Mouse (Mus musculus) G1E (cell line): ENCODE data around the gene Fbxo2. TPM values are rescaled to one million over a fixed set of nuclear protein-coding genes. Genes with fewer than 3 reads are reported as not detected.
"Not testable (repeated sequence)": the region's sequence is repeated elsewhere in the genome, so short reads cannot be mapped to it uniquely, and the experiment has no call there.

ENCODE experiments used
- ATAC-seq: 2 replicates; pipeline ENCODE4 v1.8.0; 2016; ENCODE audit warnings: mild to moderate bottlenecking; ENCODE audit not compliant: insufficient number of reproducible peaks, poor library complexity, low FRiP score, severe bottlenecking; ENCODE audit errors: extremely low read depth
- DNase-seq: peaks from one replicate; pipeline ENCODE4 v3.0.0; 2012; ENCODE audit warnings: low spot score
- H3K27me3 ChIP-seq: 2 replicates; pipeline ENCODE4 v1.6.1; 2012; ENCODE audit warnings: mild to moderate bottlenecking, low read length, inconsistent platforms; ENCODE audit not compliant: insufficient read depth
- H3K36me3 ChIP-seq: replicated peaks from 2 replicates; pipeline ENCODE3; 2012; ENCODE audit warnings: mild to moderate bottlenecking, inconsistent platforms
- H3K4me1 ChIP-seq: 2 replicates; pipeline ENCODE4 v1.6.1; 2012; ENCODE audit warnings: low read depth, low read length, inconsistent platforms, mixed read lengths; ENCODE audit not compliant: insufficient read depth
- H3K4me3 ChIP-seq: 2 replicates; pipeline ENCODE4 v1.5.1; 2012; ENCODE audit warnings: low read depth, mild to moderate bottlenecking, inconsistent platforms, low read length, moderate library complexity, mixed read lengths
- H3K9me3 ChIP-seq: replicated peaks from 2 replicates; pipeline ENCODE4 v1.6.1; 2012; ENCODE audit warnings: inconsistent platforms
- CTCF ChIP-seq: IDR thresholded peaks from 2 replicates; pipeline ENCODE4 v1.5.1; 2012; ENCODE audit warnings: low read depth, low read length, inconsistent platforms, mixed read lengths
- GATA1 ChIP-seq: IDR thresholded peaks from 2 replicates; pipeline ENCODE4 v1.6.1; 2012; ENCODE audit warnings: borderline replicate concordance, low read length, inconsistent platforms, mixed read lengths
- GATA2 ChIP-seq: IDR thresholded peaks from 2 replicates; pipeline ENCODE4 v1.6.1; 2012; ENCODE audit warnings: low read depth, low read length, inconsistent platforms, borderline replicate concordance
- POLR2AphosphoS5 ChIP-seq: IDR thresholded peaks from 2 replicates; pipeline ENCODE4 v1.6.1; 2012; ENCODE audit warnings: low read depth, low read length, inconsistent platforms; ENCODE audit not compliant: insufficient replicate concordance
- TAL1 ChIP-seq: conservative IDR thresholded peaks from 2 replicates; pipeline ENCODE4 v1.6.1; 2012; ENCODE audit warnings: low read depth, low read length, inconsistent platforms, mixed read lengths
- polyA plus RNA-seq: library from polyadenylated mRNA; stranded (reverse); fragments of >175 nt; gene quantifications from 2 replicates; pipeline ENCODE4 v1.2.3, GENCODE M21; 2012
- total RNA-seq, 2 experiments: library from RNA; stranded (forward) in 1 of 2; stranded (reverse) in 1 of 2; fragments of 200-1000 nt in 1 of 2; fragments of >200 nt in 1 of 2; fragmentation: Nextera tagmentation in 1 of 2; gene quantifications; 2 replicates each; pipeline ENCODE4 v1.2.3; 2014 to 2017

Fbxo2 gene
- total and polyA plus RNA-seq, 3 experiments: 0.12 to 0.49 TPM; not detected in 1

DNA sequence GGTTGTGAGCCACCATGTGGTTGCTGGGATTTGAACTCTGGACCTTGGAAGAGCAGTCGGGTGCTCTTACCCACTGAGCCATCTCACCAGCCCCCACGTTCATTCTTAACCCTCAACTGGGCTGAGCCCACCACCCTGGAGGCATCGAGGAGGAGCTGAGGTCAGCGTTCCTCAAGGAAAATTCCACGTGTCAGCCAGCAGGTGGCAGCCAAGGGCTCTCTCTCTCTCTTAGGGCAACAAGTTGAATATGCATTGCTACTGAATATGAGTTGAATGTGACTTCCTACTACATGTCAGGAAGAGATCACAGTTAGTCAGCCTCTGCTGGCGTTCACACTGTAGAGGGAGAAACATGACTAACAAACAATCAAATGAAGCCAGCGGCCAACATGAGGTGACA is 7.9 kb downstream of the Fbxo2 start:
- DNase-seq (peak; percentile 66), ATAC-seq (peak; percentile 62; the same call in 1 of the 2 replicates)
- no peaks in the 10 kb centered on the region for H3K9me3 ChIP-seq
- no peaks in the 10 kb centered on the region for H3K36me3 ChIP-seq
- peaks cover 48% of the 10 kb centered on the region for H3K27me3 ChIP-seq
- H3K4me3 ChIP-seq: no peak overlapping the region
- H3K4me1 ChIP-seq: peaks cover 17% of the 10 kb centered on the region
- no peak for TF ChIP-seq GATA2
- no peak for TF ChIP-seq TAL1
- no peak for TF ChIP-seq GATA1
- no peak for TF ChIP-seq POLR2AphosphoS5
- TF ChIP-seq CTCF: peak; percentile 47; the same call in 1 of the 2 replicates

DNA sequence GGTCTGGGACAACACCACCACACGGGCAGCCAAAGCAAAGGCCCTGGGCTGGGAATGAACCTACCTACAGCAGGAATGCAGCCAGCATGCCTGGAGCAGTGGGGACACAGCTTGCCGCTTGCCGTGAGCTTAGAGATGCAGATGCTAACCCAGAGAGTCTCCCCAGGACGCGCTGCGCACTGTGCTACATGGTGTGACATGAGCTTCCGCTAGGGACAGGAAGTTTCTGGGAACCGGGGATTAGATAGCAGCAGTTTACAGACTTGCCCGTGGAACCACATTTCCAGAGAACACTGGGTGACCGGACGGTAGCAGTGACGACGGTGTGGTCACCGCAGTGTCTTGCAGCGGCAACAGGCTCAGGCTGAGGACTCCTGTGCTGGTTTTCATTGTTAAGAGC is 9.2 kb downstream of the Fbxo2 start:
- Histone ChIP-seq H3K4me3 (no peak overlapping the region), H3K36me3 (no peaks in the 10 kb centered on the region), H3K9me3 (no peaks in the 10 kb centered on the region), H3K27me3 (peaks cover 43% of the 10 kb centered on the region), H3K4me1 (peaks cover 5% of the 10 kb centered on the region; the same call in 1 of the 2 replicates)
- DNase-seq: no peak
- no peak for TF ChIP-seq TAL1
- no peak for TF ChIP-seq CTCF
- TF ChIP-seq GATA2: no peak
- TF ChIP-seq GATA1: no peak
- TF ChIP-seq POLR2AphosphoS5: no peak
- no peak for ATAC-seq

DNA sequence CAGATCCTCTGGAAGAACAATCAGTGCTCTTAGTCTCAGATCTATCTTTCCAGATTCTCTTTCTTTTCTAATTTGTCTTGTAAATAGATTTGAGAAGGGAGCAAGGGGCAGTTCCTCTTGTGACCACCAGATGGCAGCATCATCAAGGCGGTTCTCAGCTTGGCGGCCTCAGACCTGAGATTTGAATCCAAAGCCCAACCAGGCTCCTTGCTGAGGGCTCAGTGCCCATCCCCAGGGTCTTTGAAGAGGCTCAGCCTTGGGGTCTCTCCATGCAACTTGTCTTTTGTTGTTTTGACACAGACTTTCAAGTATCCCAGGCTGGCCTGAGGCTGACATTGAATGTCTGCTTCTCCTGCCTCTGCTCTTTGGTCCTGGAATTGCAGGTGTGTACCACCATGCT is 10.4 kb downstream of the Fbxo2 start:
- ATAC-seq (no peak), DNase-seq (peak; percentile 40)
- Histone ChIP-seq H3K27me3 (peaks cover 35% of the 10 kb centered on the region), H3K4me1 (no peaks in the 10 kb centered on the region), H3K4me3 (no peak overlapping the region), H3K36me3 (no peaks in the 10 kb centered on the region), H3K9me3 (no peaks in the 10 kb centered on the region)
- TF ChIP-seq CTCF (peak; percentile 97), GATA1 (no peak)

DNA sequence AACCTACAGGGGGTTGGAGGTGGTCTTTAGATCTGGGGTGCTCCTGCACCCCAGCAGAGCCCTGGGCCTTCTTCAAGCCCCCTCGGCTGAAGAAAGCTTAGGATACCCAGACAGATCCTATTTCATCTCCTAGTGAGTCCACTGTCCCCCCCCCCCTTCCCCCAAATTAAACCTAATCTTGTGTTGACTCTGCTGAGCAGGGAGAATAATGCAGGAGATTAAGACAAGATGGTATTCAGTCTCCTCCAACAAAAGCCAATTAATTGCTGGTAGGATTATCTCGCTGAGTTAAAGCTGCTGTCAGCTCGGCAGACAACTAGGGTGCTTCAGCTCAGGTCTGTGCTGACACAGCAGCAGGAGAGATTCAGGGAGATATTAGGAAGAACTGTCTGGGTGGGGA is 10.8 kb downstream of the Fbxo2 start:
- no peak overlapping the region for H3K4me3 ChIP-seq
- H3K36me3 ChIP-seq: no peaks in the 10 kb centered on the region
- no peaks in the 10 kb centered on the region for H3K9me3 ChIP-seq
- ATAC-seq (no peak), DNase-seq (no peak)
- no peaks in the 10 kb centered on the region for H3K4me1 ChIP-seq
- peaks cover 31% of the 10 kb centered on the region for H3K27me3 ChIP-seq
- TF ChIP-seq TAL1 (no peak), POLR2AphosphoS5 (no peak), GATA2 (no peak), GATA1 (no peak), CTCF (no peak)

DNA sequence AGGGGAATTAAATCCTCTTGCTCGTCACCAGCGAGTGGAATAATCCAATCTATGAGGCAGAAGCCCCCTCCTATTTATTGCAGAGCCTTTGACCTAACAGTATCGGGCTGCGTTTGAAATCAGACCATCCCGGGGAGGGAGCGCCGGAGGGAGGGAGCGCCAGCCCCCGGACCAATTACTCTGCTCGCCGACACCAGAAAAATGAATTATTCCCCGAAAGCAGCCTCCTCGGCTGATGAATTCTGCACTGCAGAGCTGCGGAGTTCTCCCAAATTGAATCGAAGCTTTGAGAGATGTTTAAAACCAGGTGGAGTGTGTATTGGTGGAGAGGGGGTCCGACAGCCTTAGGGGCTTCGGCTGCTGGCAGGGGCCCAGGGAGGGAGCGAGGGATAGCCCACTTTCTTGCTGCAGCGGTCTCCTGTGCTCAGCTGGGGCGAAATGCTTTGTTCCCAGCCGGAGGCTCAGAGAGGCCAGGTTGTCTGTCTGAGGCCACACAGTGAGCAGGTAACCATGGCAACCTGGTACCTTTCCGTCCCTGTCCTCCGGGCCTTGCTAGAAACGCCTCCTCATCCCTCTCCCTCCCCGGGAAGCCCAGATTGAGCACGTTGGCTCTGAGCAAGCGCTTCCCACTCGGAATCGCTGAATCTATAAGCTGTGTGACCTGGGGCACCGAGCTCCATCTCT is 13.5 kb downstream of the Fbxo2 start:
- ATAC-seq: no peak
- no peak for TF ChIP-seq POLR2AphosphoS5
- no peak for DNase-seq

DNA sequence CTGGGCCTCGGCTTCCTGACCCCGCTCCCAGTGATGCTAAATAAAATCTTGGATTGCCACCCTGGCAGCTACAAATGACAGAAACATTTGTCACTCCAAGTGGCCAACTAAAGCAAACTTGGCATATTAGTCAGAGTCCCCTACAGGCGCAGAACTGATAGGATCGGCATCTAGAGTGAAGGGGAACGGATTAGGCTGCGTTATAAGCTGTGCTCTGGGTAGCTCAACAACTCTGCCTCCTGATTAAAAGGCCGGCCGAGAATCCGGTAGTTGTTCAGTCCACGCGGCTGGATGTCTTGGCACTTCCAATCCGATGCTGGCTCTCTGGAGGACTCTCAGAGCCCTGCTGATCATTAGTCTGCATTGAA is 14.1 kb downstream of the Fbxo2 start:
- Histone ChIP-seq H3K4me3 (no peak overlapping the region), H3K27me3 (peaks cover 28% of the 10 kb centered on the region), H3K9me3 (no peaks in the 10 kb centered on the region), H3K4me1 (no peaks in the 10 kb centered on the region), H3K36me3 (no peaks in the 10 kb centered on the region)
- TF ChIP-seq GATA1: no peak
- TF ChIP-seq CTCF: no peak
- TF ChIP-seq POLR2AphosphoS5: no peak
- TF ChIP-seq TAL1: no peak
- TF ChIP-seq GATA2: no peak
- no peak for ATAC-seq
- DNase-seq: no peak

More for the DNA sequence above, 13.5 kb downstream of the Fbxo2 start:
- H3K36me3 ChIP-seq: no peaks in the 10 kb centered on the region
- H3K4me3 ChIP-seq: no peak overlapping the region
- H3K4me1 ChIP-seq: no peaks in the 10 kb centered on the region
- no peaks in the 10 kb centered on the region for H3K9me3 ChIP-seq
- peaks cover 31% of the 10 kb centered on the region for H3K27me3 ChIP-seq

DNA sequence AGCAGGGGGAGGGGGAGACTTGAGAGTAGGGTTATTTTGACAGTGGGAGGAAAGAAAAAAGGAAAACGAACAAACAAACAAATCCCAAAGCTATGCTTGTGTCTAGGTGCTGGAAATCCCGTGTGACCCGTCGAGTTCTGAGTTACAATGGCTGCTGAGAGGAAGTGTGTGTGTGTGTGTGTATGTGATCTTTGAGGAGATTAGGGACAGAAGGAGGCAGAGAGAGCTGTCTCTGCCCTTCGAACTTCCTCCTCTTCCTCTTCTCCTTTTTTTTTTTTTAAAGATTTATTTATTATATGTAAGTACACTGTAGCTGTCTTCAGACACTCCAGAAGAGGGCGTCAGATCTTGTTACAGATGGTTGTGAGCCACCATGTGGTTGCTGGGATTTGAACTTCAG is 16.2 kb downstream of the Fbxo2 start:
- not testable (repeated sequence) for ATAC-seq, H3K36me3 ChIP-seq, DNase-seq, H3K4me1 ChIP-seq, H3K9me3 ChIP-seq, H3K4me3 ChIP-seq
- H3K27me3 ChIP-seq: peaks cover 19% of the 10 kb centered on the region; the same call in 1 of the 2 replicates
